Mouse (Mus musculus): ENCODE data around the gene Dusp7. TPM values are rescaled to one million over a fixed set of nuclear protein-coding genes. Genes with fewer than 3 reads are reported as not detected.

Dusp7 gene
- polyA plus RNA-seq, 1 experiment, result 20.0 TPM

DNA sequence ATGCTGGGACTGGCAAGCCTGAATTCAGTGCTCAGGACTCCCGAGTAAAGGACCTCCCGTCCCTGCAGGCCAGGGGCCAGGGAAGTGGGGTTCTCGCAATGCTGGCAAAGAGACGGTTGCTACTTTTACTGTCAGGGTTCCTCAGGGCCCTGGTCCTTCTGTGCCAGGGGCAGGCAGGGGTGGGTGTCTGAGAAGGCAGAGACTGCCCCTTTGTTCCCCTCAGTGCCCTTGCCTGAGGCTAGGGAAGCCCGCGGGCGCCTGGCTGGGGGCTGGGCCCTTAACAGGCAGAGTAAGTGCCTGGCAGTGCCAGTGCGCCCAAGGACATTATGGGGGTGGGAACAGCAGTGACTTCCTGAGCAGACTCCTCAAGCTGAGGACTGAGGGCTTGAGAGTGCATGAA, 8.8 kb downstream of the Dusp7 start:
- peaks cover 6% of the 10 kb centered on the region for H3K4me1 ChIP-seq (ENCODE audit: control insufficient read depth, insufficient read depth, insufficient read length, low read length)
- TF ChIP-seq POLR2A (IDR thresholded peaks at IDR 0.05; ENCODE audit: low read depth, low read length), result no peak
- no peak for TF ChIP-seq CTCF (IDR thresholded peaks at IDR 0.05; ENCODE audit: extremely low read depth, insufficient read length, insufficient replicate concordance, low read depth, low read length)
- H3K27me3 ChIP-seq (ENCODE audit: control insufficient read depth, insufficient read depth, low read length), result no peaks in the 10 kb centered on the region
- H3K36me3 ChIP-seq (ENCODE audit: control insufficient read depth, insufficient read depth, low read length), result peaks cover 9% of the 10 kb centered on the region
- H3K27ac ChIP-seq (ENCODE audit: insufficient read depth, low read depth, low read length), result no peak overlapping the region
- WGBS, result 86% methylated on average over 8 of the region's 8 CpGs
- H3K4me3 ChIP-seq (ENCODE audit: low read depth, low read length), result no peak overlapping the region

DNA sequence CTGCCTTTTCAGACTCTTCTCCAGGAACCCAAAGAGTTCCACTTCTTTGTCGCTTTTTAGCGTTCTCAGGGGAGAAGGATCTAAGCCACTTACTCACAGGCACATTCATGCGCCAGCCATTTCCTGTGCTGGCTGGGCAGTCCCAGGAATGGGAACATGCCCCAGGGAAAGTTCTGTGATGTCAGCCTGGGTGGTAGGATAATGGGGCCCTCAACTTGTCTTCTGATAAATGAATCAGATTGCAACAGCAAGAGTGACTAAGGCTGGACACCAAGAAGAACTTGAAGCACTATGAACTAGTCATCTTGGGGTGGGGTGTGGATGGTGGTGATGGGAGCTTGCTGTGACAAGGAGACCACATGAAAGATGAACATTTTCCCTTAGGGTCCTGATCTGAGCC, 9.6 kb downstream of the Dusp7 start:
- Histone ChIP-seq H3K4me3 (ENCODE audit: low read depth, low read length) (no peak overlapping the region), H3K27me3 (ENCODE audit: control insufficient read depth, insufficient read depth, low read length) (no peaks in the 10 kb centered on the region), H3K4me1 (ENCODE audit: control insufficient read depth, insufficient read depth, insufficient read length, low read length) (peaks cover under 1% of the 10 kb centered on the region), H3K36me3 (ENCODE audit: control insufficient read depth, insufficient read depth, low read length) (peaks cover 9% of the 10 kb centered on the region), H3K27ac (ENCODE audit: insufficient read depth, low read depth, low read length) (no peak overlapping the region)
- TF ChIP-seq POLR2A (IDR thresholded peaks at IDR 0.05; ENCODE audit: low read depth, low read length) (no peak), CTCF (IDR thresholded peaks at IDR 0.05; ENCODE audit: extremely low read depth, insufficient read length, insufficient replicate concordance, low read depth, low read length) (no peak)
- WGBS, result 88% methylated on average over 3 of the region's 3 CpGs

DNA sequence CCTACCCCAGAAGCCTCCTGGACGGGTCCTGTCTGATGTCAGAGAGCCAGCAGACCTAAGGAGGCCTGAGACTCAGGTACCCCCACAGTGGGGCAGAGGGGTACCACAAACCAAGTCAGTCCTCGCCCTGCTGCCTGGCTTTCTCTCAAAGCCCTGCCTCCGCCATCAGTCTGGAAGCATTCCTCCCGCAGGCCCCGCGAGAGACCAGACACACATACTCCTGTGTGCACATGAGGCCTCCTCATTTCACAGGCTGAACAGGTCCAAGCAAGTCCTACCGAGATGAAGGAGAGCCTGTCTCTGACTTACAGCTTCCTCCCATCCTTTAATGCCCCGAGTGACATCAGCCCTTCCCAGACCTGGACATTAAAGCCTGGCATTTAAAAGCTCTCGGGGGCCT, 10.3 kb downstream of the Dusp7 start:
- TF ChIP-seq CTCF (IDR thresholded peaks at IDR 0.05; ENCODE audit: extremely low read depth, insufficient read length, insufficient replicate concordance, low read depth, low read length) (no peak), POLR2A (IDR thresholded peaks at IDR 0.05; ENCODE audit: low read depth, low read length) (no peak)
- no peaks in the 10 kb centered on the region for H3K27me3 ChIP-seq (ENCODE audit: control insufficient read depth, insufficient read depth, low read length)
- H3K36me3 ChIP-seq (ENCODE audit: control insufficient read depth, insufficient read depth, low read length), result peaks cover 7% of the 10 kb centered on the region
- H3K4me3 ChIP-seq (ENCODE audit: low read depth, low read length), result no peak overlapping the region
- no peaks in the 10 kb centered on the region; the same call in 1 of the 2 replicates for H3K4me1 ChIP-seq (ENCODE audit: control insufficient read depth, insufficient read depth, insufficient read length, low read length)
- WGBS, result 79% methylated on average over 9 of the region's 9 CpGs
- no peak overlapping the region for H3K27ac ChIP-seq (ENCODE audit: insufficient read depth, low read depth, low read length)

DNA sequence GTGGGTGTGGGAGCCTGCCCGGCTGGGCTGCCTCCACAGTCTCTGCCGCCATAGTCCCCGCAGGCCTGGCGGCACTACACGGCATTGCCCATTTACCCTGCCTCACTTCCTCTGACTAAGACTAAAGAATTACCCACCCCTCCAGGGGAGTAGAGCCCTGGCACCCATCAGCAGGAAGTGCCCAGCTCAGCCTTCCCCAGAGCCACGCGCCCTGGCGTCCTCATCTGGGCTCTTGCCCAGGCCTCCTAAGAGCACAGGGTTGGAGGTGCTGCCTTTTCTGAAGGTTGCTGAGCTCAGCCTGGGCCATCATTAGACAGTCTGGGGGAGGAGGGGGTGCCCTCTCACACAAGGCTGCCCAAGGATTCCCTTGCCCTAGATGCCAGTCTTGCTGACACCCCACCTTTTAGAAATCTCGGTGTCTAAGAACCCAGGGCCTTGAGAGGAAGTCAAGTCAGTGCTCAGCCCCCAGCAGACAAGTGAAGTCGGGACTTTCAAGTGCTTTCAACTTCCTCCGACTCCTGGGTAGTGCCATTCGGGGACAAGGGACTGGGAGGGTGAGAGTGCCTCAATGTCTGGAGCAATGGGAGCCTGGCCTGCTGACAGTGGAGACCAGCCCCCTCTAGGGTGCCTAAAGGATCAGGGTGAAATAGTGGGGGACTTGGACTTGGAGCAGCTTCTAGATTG, 17.9 kb downstream of the Dusp7 start:
- 69% methylated on average over 12 of the region's 12 CpGs for WGBS
- 0 out of 2 replicates have a peak, but pooled peaks cover 3% of the 10 kb centered on the region for H3K4me1 ChIP-seq (ENCODE audit: control insufficient read depth, insufficient read depth, insufficient read length, low read length)
- no peak for TF ChIP-seq CTCF (IDR thresholded peaks at IDR 0.05; ENCODE audit: extremely low read depth, insufficient read length, insufficient replicate concordance, low read depth, low read length)
- TF ChIP-seq POLR2A (IDR thresholded peaks at IDR 0.05; ENCODE audit: low read depth, low read length), result no peak
- H3K27ac ChIP-seq (ENCODE audit: insufficient read depth, low read depth, low read length), result no peak overlapping the region
- no peaks in the 10 kb centered on the region for H3K27me3 ChIP-seq (ENCODE audit: control insufficient read depth, insufficient read depth, low read length)
- no peaks in the 10 kb centered on the region for H3K36me3 ChIP-seq (ENCODE audit: control insufficient read depth, insufficient read depth, low read length)
- no peak overlapping the region for H3K4me3 ChIP-seq (ENCODE audit: low read depth, low read length)

DNA sequence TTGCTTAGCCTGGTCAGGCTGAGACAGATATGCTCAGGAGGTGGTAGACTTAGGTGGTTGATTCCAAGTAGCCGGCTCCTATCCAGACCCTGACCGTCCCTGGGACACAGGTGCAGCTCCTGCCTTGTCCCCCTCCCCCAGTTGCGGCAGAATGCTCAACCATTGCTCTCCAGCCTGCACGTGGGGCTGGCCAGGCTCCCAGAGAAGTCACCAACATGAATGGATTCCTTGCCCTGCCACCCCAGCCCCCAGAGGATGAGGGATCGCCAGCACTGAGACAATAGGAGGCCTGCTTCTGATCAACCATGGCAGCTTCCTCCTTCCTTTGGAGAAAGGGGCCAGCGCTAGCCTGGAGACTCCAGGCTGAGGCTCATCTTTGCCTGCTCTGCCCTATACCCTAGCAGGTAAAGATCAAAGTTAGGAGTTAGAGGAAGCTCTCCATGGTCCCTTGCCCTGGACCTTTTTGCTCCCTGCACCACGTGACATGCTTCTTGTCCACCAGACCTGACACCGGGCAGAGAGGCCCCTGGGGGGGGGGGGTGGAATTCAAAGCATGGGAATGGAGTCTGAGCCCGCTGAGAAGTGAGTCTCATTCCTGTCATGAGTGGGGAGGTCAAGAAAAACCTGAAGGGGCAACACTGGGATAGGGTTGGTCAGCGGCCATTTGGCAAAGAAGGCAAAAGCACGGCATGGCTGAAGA, 24.5 kb downstream of the Dusp7 start:
- Histone ChIP-seq H3K4me3 (ENCODE audit: low read depth, low read length) (no peak overlapping the region), H3K27ac (ENCODE audit: insufficient read depth, low read depth, low read length) (no peak overlapping the region), H3K4me1 (ENCODE audit: control insufficient read depth, insufficient read depth, insufficient read length, low read length) (no peaks in the 10 kb centered on the region; the same call in none of the 2 replicates), H3K27me3 (ENCODE audit: control insufficient read depth, insufficient read depth, low read length) (no peaks in the 10 kb centered on the region), H3K36me3 (ENCODE audit: control insufficient read depth, insufficient read depth, low read length) (no peaks in the 10 kb centered on the region)
- no peak for TF ChIP-seq CTCF (IDR thresholded peaks at IDR 0.05; ENCODE audit: extremely low read depth, insufficient read length, insufficient replicate concordance, low read depth, low read length)
- TF ChIP-seq POLR2A (IDR thresholded peaks at IDR 0.05; ENCODE audit: low read depth, low read length), result no peak
- 75% methylated on average over 11 of the region's 11 CpGs for WGBS

DNA sequence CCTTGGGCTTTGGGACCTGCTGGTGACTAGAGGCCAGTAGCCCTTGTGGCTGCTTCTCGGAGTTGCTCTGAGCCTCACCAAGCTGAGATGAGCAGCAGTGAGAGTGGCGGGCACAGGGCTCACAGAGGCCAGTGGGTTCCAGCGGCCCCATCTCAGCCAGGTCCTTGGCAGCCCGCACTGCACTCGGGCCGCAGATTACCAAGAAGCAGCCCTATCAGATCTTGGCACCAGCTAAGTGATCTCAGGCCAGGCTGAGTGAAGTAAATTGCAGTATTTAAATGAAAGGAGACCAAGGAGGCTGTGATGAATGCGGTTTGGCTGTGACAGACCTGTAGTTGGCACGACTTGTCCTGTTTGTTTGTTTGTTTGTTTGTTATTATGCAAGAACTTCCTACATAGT, 25.1 kb downstream of the Dusp7 start:
- 74% methylated on average over 8 of the region's 8 CpGs for WGBS
- no peak for TF ChIP-seq POLR2A (IDR thresholded peaks at IDR 0.05; ENCODE audit: low read depth, low read length)
- no peak for TF ChIP-seq CTCF (IDR thresholded peaks at IDR 0.05; ENCODE audit: extremely low read depth, insufficient read length, insufficient replicate concordance, low read depth, low read length)
- no peaks in the 10 kb centered on the region; the same call in none of the 2 replicates for H3K4me1 ChIP-seq (ENCODE audit: control insufficient read depth, insufficient read depth, insufficient read length, low read length)
- H3K4me3 ChIP-seq (ENCODE audit: low read depth, low read length), result no peak overlapping the region
- no peak overlapping the region for H3K27ac ChIP-seq (ENCODE audit: insufficient read depth, low read depth, low read length)
- no peaks in the 10 kb centered on the region for H3K36me3 ChIP-seq (ENCODE audit: control insufficient read depth, insufficient read depth, low read length)
- H3K27me3 ChIP-seq (ENCODE audit: control insufficient read depth, insufficient read depth, low read length), result no peaks in the 10 kb centered on the region
